Mouse (Mus musculus): ENCODE data around the gene Gpbar1.

GRCm38 (mm10) chr1:74278988-74279387 lies 638 bp downstream of the Gpbar1 start:
- TF ChIP-seq CTCF (IDR thresholded peaks at IDR 0.05; ENCODE audit: insufficient read depth, low read length) (no peak), POLR2A (IDR thresholded peaks at IDR 0.05; ENCODE audit: borderline replicate concordance, extremely low read depth, low read depth, low read length) (no peak)
